Mouse (Mus musculus) neural tube, embryonic 14.5 days (tissue): Measurements from ENCODE around the gene Crnkl1. TPM values are rescaled to one million over a fixed set of nuclear protein-coding genes. Genes with fewer than 3 reads are reported as not detected.

Experiments
- ATAC-seq: fragments of 200-750 bp; cut with Nextera tagmentation; 2 replicates; pipeline ENCODE4 v1.8.0; 2017; ENCODE audit warnings: low read depth, mild to moderate bottlenecking, moderate TSS enrichment, moderate library complexity
- H3K27ac ChIP-seq: fragments of 300-500 bp; sonication (generic); 2 replicates; pipeline ENCODE4 v1.5.1; 2014; ENCODE audit warnings: low read depth, mild to moderate bottlenecking, control low read depth, low read length, moderate library complexity, mixed read lengths
- H3K27me3 ChIP-seq: fragments of 300-500 bp; sonication (generic); 2 replicates; pipeline ENCODE4 v1.6.1; 2014; ENCODE audit warnings: low read length; ENCODE audit not compliant: control insufficient read depth, insufficient read depth
- H3K36me3 ChIP-seq: fragments of 300-500 bp; sonication (generic); 2 replicates; pipeline ENCODE4 v1.6.1; 2014; ENCODE audit warnings: low read length, mixed read lengths; ENCODE audit not compliant: control insufficient read depth, insufficient read depth
- H3K4me1 ChIP-seq: fragments of 300-500 bp; sonication (generic); 2 replicates; pipeline ENCODE4 v1.6.1; 2014; ENCODE audit warnings: low read length; ENCODE audit not compliant: control insufficient read depth, insufficient read depth
- H3K4me2 ChIP-seq: fragments of 300-500 bp; sonication (generic); 2 replicates; pipeline ENCODE4 v1.6.1; 2014; ENCODE audit warnings: mild to moderate bottlenecking, low read depth, low read length, control low read depth
- H3K4me3 ChIP-seq: fragments of 300-500 bp; sonication (generic); 2 replicates; pipeline ENCODE4 v1.5.1; 2014; ENCODE audit warnings: low read depth, low read length, control low read depth, mixed read lengths
- H3K9ac ChIP-seq: fragments of 300-500 bp; sonication (generic); replicated peaks from 2 replicates; pipeline ENCODE4 v1.6.1; 2014; ENCODE audit warnings: low read depth, mild to moderate bottlenecking, control low read depth, low read length, mixed read lengths
- H3K9me3 ChIP-seq: fragments of 300-500 bp; sonication (generic); 2 replicates; pipeline ENCODE4 v1.6.1; 2016; ENCODE audit warnings: low read length; ENCODE audit not compliant: control insufficient read depth
- WGBS: fragments of 180-500 bp; shearing (Covaris S2); extraction: QIAGEN DNeasy Blood & Tissue Kit; methylation state at CpG from one replicate; pipeline ENCODE4 v1.1.7; 2014; 5-methylcytosine and 5-hydroxymethylcytosine counted together
- polyA plus RNA-seq: library from polyadenylated mRNA; unstranded; fragments of >200 nt; fragmentation: Nextera tagmentation; extraction: Ambion mirVana; gene quantifications from 2 replicates; pipeline ENCODE4 v1.2.1, GENCODE M21; 2014

The Crnkl1 gene
- 26.1 and 28.7 TPM in 2 replicates for polyA plus RNA-seq

DNA sequence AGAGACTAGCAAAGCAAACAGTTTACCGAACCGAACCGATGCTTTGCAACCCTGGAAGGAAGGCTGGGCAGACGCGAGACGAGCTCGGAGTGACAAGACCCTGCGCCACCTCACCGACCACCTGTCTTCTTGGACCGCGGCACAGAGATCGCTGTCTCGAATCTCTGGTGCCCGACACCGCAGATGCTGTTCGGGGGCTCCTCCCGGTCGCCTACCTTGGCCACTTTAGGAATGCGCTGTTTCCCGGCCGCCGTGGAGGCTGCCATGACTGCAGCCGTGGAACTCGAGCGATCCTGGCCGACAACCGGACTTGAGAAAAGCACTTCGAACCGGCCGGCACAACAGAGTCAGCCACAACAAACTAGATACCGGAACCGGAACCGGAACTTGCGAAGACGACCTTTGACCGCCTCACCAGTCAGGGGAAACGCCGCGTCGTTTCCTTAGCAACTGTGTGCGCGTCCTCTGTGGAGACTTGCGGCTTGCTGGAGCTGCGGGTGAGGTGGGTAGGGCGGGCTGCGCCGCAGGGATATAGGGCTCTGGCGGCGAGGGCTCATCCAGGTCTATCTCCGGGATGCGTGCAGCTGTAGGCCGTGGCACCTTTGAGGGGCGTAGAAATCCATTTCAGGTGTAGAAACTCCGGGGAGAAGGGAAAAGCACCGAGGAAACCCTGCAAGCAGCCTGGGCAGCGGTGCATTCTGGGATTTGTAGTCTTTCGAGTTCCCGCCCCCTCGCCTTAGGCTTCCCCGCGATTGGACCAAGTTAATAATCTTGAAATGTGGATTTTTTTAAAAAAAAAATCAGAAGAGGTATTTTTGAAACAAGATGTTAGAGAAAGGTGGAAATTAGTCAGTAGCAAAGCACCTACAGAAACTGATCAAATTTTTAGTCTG, at the start of gene Crnkl1, which contains the start of gene Cfap61:
Gene Crnkl1 (minus strand): TSS at position 676 of the 893 bp plus-strand sequence.
Gene Cfap61 (plus strand): TSS at position 446 of the 893 bp plus-strand sequence.
- Histone ChIP-seq H3K9ac (peak within 1 kb of the TSS; percentile 52; the same call in 1 of the 2 replicates), H3K36me3 (peaks cover 26% of the 10 kb centered on the region), H3K4me1 (peaks cover 6% of the 10 kb centered on the region), H3K4me2 (peak within 1 kb of the TSS; percentile 91), H3K9me3 (no peaks in the 10 kb centered on the region), H3K27ac (no peak within 1 kb of the TSS), H3K4me3 (peak within 1 kb of the TSS; percentile 71), H3K27me3 (no peaks in the 10 kb centered on the region)
- under 1% methylated on average over 61 of the region's 61 CpGs for WGBS
- peak; percentile 98 for ATAC-seq

DNA sequence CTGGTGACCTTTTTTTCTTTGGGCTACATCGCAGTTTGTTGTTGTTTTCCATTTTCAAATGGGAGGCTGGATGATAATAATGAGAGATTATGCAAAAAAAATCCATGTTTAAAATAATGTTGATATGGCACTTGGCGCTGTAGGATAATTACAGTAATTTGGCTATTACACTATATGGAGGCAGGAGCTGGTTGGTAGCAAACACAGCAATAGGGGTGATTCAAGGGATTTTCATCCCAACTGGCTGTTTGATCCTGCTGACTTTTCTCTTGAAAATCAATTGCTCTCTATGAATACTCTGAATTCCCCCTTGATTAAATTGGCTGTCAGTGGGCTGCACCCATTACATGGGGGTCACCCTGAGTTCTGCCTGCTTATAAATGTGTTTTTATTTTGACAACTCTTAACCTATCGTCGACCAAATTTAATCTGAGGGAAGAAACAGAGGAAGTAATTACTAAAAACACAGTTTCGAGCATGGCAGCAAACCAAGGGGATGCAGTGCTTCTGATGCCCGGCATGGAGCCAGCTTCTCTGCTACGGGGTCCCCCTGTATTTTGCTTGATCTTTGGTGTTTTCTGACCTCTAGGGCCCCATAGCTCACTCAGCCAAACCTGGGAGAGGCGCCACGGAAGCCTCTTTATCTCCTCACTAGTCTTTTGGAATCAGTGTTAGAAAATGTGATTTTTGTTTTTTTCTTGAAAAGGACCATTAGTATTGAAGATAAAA, 47.7 kb upstream of the Crnkl1 start:
- ATAC-seq = no peak
- H3K4me1 ChIP-seq = no peaks in the 10 kb centered on the region
- no peaks in the 10 kb centered on the region for H3K9me3 ChIP-seq
- H3K27me3 ChIP-seq = no peaks in the 10 kb centered on the region
- WGBS = 65% methylated on average over 9 of the region's 9 CpGs
- no peak overlapping the region for H3K9ac ChIP-seq
- H3K36me3 ChIP-seq = no peaks in the 10 kb centered on the region
- no peak overlapping the region for H3K27ac ChIP-seq
- H3K4me2 ChIP-seq = no peak overlapping the region
- no peak overlapping the region for H3K4me3 ChIP-seq

- no peaks in the 10 kb centered on the region for H3K36me3 ChIP-seq
- no peak overlapping the region for H3K4me2 ChIP-seq
- 25% methylated on average over 6 of the region's 6 CpGs for WGBS
- no peak overlapping the region for H3K4me3 ChIP-seq
- H3K27me3 ChIP-seq = no peaks in the 10 kb centered on the region
- H3K4me1 ChIP-seq = no peaks in the 10 kb centered on the region
- no peak overlapping the region for H3K9ac ChIP-seq
- no peaks in the 10 kb centered on the region for H3K9me3 ChIP-seq
- no peak for ATAC-seq
- no peak overlapping the region for H3K27ac ChIP-seq
Measured at GRCm38 (mm10) chr2:145981699-145982112, 46.9 kb upstream of the Crnkl1 start.

DNA sequence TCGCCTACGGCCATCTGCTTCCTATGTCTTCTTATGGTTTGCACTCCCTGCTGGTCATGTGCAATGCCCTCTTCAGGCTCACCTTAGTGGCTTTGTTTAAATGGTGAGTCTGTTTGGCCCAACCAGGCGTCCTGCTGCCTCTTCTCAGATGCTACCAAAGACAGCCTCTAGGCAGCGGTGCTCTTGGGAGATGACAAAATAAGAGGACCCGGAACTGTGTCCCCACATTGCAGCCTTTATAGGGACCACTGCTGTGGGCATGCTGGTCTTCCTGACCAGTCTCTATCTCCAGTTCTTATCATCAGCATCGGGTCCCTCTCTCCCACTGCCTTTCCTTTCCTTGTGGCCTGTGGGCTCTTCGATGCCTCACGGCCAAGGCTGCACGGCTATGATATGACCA, 46.1 kb upstream of the Crnkl1 start:
- Histone ChIP-seq H3K4me1 (no peaks in the 10 kb centered on the region), H3K9me3 (no peaks in the 10 kb centered on the region), H3K27ac (no peak overlapping the region), H3K4me2 (no peak overlapping the region), H3K4me3 (no peak overlapping the region), H3K9ac (no peak overlapping the region), H3K27me3 (no peaks in the 10 kb centered on the region), H3K36me3 (no peaks in the 10 kb centered on the region)
- ATAC-seq = peak; percentile 44; the same call in 1 of the 2 replicates
- 81% methylated on average over 9 of the region's 9 CpGs for WGBS

DNA sequence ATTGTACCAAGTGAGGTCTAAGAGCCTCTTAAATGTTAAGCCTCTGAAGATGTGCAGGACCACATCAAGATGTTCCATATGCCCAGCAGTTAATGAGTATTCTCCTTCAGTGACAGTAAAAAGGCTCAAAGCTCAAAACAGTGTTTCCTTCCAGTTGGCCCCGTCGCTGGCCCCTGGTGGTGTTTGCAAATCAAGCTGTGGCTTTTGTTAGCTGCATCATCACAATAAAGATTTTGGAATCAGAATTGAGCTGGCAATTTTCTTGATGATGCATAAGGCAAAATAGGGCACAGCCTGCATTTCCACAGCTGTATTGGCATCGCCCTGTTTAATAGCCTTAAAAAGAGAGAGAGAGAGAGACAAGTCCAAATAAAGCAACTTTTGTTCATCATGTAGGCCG, 44.8 kb upstream of the Crnkl1 start:
- Histone ChIP-seq H3K9me3 (no peaks in the 10 kb centered on the region), H3K4me1 (no peaks in the 10 kb centered on the region), H3K27me3 (no peaks in the 10 kb centered on the region), H3K9ac (no peak overlapping the region), H3K36me3 (no peaks in the 10 kb centered on the region), H3K4me2 (no peak overlapping the region), H3K4me3 (no peak overlapping the region), H3K27ac (no peak overlapping the region)
- ATAC-seq = no peak
- 48% methylated on average over 4 of the region's 4 CpGs for WGBS

GRCm38 (mm10) chr2:145972571-145972970, 37.8 kb upstream of the Crnkl1 start:
- Histone ChIP-seq H3K9ac (no peak overlapping the region), H3K4me1 (no peaks in the 10 kb centered on the region), H3K4me3 (no peak overlapping the region), H3K4me2 (no peak overlapping the region), H3K36me3 (no peaks in the 10 kb centered on the region), H3K27me3 (no peaks in the 10 kb centered on the region), H3K9me3 (no peaks in the 10 kb centered on the region), H3K27ac (no peak overlapping the region)
- no peak for ATAC-seq
- WGBS = 90% methylated on average over 4 of the region's 4 CpGs

- H3K4me1 ChIP-seq = no peaks in the 10 kb centered on the region
- H3K9ac ChIP-seq = no peak overlapping the region
- H3K9me3 ChIP-seq = no peaks in the 10 kb centered on the region
- H3K36me3 ChIP-seq = no peaks in the 10 kb centered on the region
- H3K27ac ChIP-seq = 0 out of 2 replicates have a peak overlapping the region, but pooled peaks have one; percentile 1
- WGBS = 76% methylated on average over 20 of the region's 20 CpGs
- no peak overlapping the region for H3K4me3 ChIP-seq
- H3K4me2 ChIP-seq = no peak overlapping the region
- ATAC-seq = no peak
- H3K27me3 ChIP-seq = no peaks in the 10 kb centered on the region
Measured at GRCm38 (mm10) chr2:145971237-145972010, 36.6 kb upstream of the Crnkl1 start.

DNA sequence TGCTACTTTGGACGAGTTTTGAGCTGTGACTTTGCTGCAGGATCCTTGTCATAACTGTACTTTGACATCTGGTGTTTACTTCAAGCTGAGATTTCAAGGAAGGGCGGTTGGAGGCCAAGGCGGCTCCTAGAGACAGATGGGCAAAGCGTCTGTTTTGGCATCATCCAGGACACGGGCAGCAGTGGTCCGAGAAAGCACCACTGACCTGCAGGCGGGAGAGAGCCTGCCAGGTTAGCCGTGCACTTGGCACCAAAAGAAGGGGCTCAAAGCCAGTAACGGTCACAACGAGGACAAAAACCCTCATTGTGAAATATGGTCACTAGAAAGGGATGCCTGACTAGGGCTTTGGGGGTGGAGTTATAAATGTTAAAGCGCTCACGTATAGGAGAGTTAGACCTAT, 35.9 kb upstream of the Crnkl1 start:
- no peak for ATAC-seq
- H3K9ac ChIP-seq = no peak overlapping the region
- no peaks in the 10 kb centered on the region for H3K36me3 ChIP-seq
- WGBS = 77% methylated on average over 12 of the region's 12 CpGs
- H3K4me1 ChIP-seq = no peaks in the 10 kb centered on the region
- H3K4me2 ChIP-seq = no peak overlapping the region
- H3K27me3 ChIP-seq = no peaks in the 10 kb centered on the region
- no peak overlapping the region for H3K27ac ChIP-seq
- no peak overlapping the region for H3K4me3 ChIP-seq
- H3K9me3 ChIP-seq = no peaks in the 10 kb centered on the region
